Mouse (Mus musculus) heart, postnatal 0 days (tissue): ENCODE measurements around the gene Pzp. TPM values are rescaled to one million over a fixed set of nuclear protein-coding genes. Genes with fewer than 3 reads are reported as not detected.

ENCODE experiments used
- ATAC-seq: fragments of 200-750 bp; cut with Nextera tagmentation; 2 replicates; pipeline ENCODE4 v1.8.0; 2017; ENCODE audit warnings: low read depth, moderate number of reproducible peaks, moderate library complexity; ENCODE audit not compliant: insufficient read depth
- DNase-seq: peaks from one replicate; pipeline ENCODE4 v3.0.0-alpha.2; 2016; ENCODE audit warnings: low spot score
- H3K27ac ChIP-seq: fragments of 300-500 bp; sonication (generic); 2 replicates; pipeline ENCODE4 v1.5.1; 2014; ENCODE audit warnings: low read depth, mild to moderate bottlenecking
- H3K27me3 ChIP-seq: fragments of 300-500 bp; sonication (generic); 2 replicates; pipeline ENCODE4 v1.6.1; 2014; ENCODE audit warnings: low read length, mixed read lengths; ENCODE audit not compliant: control insufficient read depth, insufficient read depth
- H3K36me3 ChIP-seq: fragments of 300-500 bp; sonication (generic); replicated peaks from 2 replicates; pipeline ENCODE4 v1.6.1; 2014; ENCODE audit warnings: low read length, mixed read lengths; ENCODE audit not compliant: control insufficient read depth, insufficient read depth
- H3K4me1 ChIP-seq: fragments of 300-500 bp; sonication (generic); 2 replicates; pipeline ENCODE4 v1.6.1; 2014; ENCODE audit warnings: antibody characterized with exemption; ENCODE audit not compliant: control insufficient read depth, insufficient read depth
- H3K4me2 ChIP-seq: fragments of 300-500 bp; sonication (generic); 2 replicates; pipeline ENCODE4 v1.6.1; 2014; ENCODE audit warnings: low read depth, mild to moderate bottlenecking, low read length, moderate library complexity
- H3K4me3 ChIP-seq: fragments of 300-500 bp; sonication (generic); 2 replicates; pipeline ENCODE4 v1.5.1; 2014; ENCODE audit warnings: low read depth, low read length
- H3K9ac ChIP-seq: fragments of 300-500 bp; sonication (generic); replicated peaks from 2 replicates; pipeline ENCODE4 v1.6.1; 2014; ENCODE audit warnings: low read depth, low read length, mixed read lengths
- H3K9me3 ChIP-seq: fragments of 300-500 bp; sonication (generic); replicated peaks from 2 replicates; pipeline ENCODE4 v1.6.1; 2016; ENCODE audit warnings: low read length; ENCODE audit not compliant: control insufficient read depth
- CTCF ChIP-seq: IDR thresholded peaks from 2 replicates; pipeline ENCODE4 v1.5.1; 2016; ENCODE audit warnings: antibody characterized with exemption, control low read depth, low read depth
- EP300 ChIP-seq: IDR thresholded peaks from 2 replicates; pipeline ENCODE4 v1.6.1; 2016; ENCODE audit warnings: antibody characterized with exemption, low read depth
- WGBS: fragments of 180-500 bp; shearing (Covaris S2); extraction: QIAGEN DNeasy Blood & Tissue Kit; methylation state at CpG from one replicate; pipeline ENCODE4 v1.1.7; 2014; 5-methylcytosine and 5-hydroxymethylcytosine counted together
- polyA plus RNA-seq: library from polyadenylated mRNA; unstranded; fragments of >200 nt; fragmentation: Nextera tagmentation; extraction: Ambion mirVana; gene quantifications from 2 replicates; pipeline ENCODE4 v1.2.1, GENCODE M21; 2015
- total RNA-seq: library from RNA; depleted of rRNA; stranded (reverse); fragments of >200 nt; gene quantifications from 2 replicates; pipeline ENCODE4 v1.2.3, GENCODE M21; 2014; ENCODE audit warnings: low replicate concordance

Gene Pzp
- total and polyA plus RNA-seq, 2 experiments from 2014 or later: 0.27 to 1.00 TPM

- Histone ChIP-seq H3K4me3 (no peak overlapping the region), H3K4me1 (no peaks in the 10 kb centered on the region), H3K4me2 (no peak overlapping the region), H3K27me3 (no peaks in the 10 kb centered on the region), H3K9ac (no peak overlapping the region), H3K9me3 (no peaks in the 10 kb centered on the region), H3K36me3 (no peaks in the 10 kb centered on the region), H3K27ac (no peak overlapping the region)
- ATAC-seq (no peak), DNase-seq (no peak)
- 70% methylated on average over 13 of the region's 13 CpGs for WGBS
- TF ChIP-seq CTCF (no peak), EP300 (no peak)
Measured at GRCm38 (mm10) chr6:128543226-128543625, 16.7 kb upstream of the Pzp start.

- Histone ChIP-seq H3K36me3 (no peaks in the 10 kb centered on the region), H3K4me2 (no peak overlapping the region), H3K9me3 (no peaks in the 10 kb centered on the region), H3K27ac (no peak overlapping the region), H3K4me1 (no peaks in the 10 kb centered on the region), H3K27me3 (no peaks in the 10 kb centered on the region), H3K4me3 (no peak overlapping the region), H3K9ac (no peak overlapping the region)
- ATAC-seq: no peak
- 92% methylated on average over 2 of the region's 2 CpGs for WGBS
- TF ChIP-seq CTCF (no peak), EP300 (no peak)
- no peak for DNase-seq
Measured at GRCm38 (mm10) chr6:128535250-128535649, 8.7 kb upstream of the Pzp start.

GRCm38 (mm10) chr6:128533296-128533695 lies 6.8 kb upstream of the Pzp start:
- no peak overlapping the region for H3K4me2 ChIP-seq
- H3K9me3 ChIP-seq: no peaks in the 10 kb centered on the region
- H3K4me1 ChIP-seq: no peaks in the 10 kb centered on the region
- no peak for DNase-seq
- no peak for ATAC-seq
- no peaks in the 10 kb centered on the region for H3K36me3 ChIP-seq
- H3K27me3 ChIP-seq: no peaks in the 10 kb centered on the region
- H3K27ac ChIP-seq: no peak overlapping the region
- no peak for TF ChIP-seq EP300
- no peak for TF ChIP-seq CTCF
- H3K4me3 ChIP-seq: no peak overlapping the region
- no peak overlapping the region for H3K9ac ChIP-seq
- WGBS: 86% methylated on average over 6 of the region's 6 CpGs

GRCm38 (mm10) chr6:128532701-128533100 lies 6.2 kb upstream of the Pzp start:
- Histone ChIP-seq H3K27ac (no peak overlapping the region), H3K4me1 (no peaks in the 10 kb centered on the region), H3K4me3 (no peak overlapping the region), H3K9me3 (no peaks in the 10 kb centered on the region), H3K36me3 (no peaks in the 10 kb centered on the region), H3K27me3 (no peaks in the 10 kb centered on the region), H3K9ac (no peak overlapping the region), H3K4me2 (no peak overlapping the region)
- DNase-seq (no peak), ATAC-seq (no peak)
- 84% methylated on average over 9 of the region's 9 CpGs for WGBS
- TF ChIP-seq EP300: no peak
- TF ChIP-seq CTCF: no peak

- no peaks in the 10 kb centered on the region for H3K36me3 ChIP-seq
- no peaks in the 10 kb centered on the region for H3K9me3 ChIP-seq
- no peaks in the 10 kb centered on the region for H3K27me3 ChIP-seq
- DNase-seq (no peak), ATAC-seq (no peak)
- WGBS: 27% methylated on average over 4 of the region's 4 CpGs
- no peak overlapping the region for H3K4me3 ChIP-seq
- H3K4me2 ChIP-seq: no peak overlapping the region
- TF ChIP-seq CTCF (no peak), EP300 (no peak)
- H3K27ac ChIP-seq: no peak overlapping the region
- H3K4me1 ChIP-seq: no peaks in the 10 kb centered on the region
- H3K9ac ChIP-seq: no peak overlapping the region
Measured at GRCm38 (mm10) chr6:128528491-128528890, 2.0 kb upstream of the Pzp start.

GRCm38 (mm10) chr6:128527110-128527509 lies 590 bp upstream of the Pzp start:
- Histone ChIP-seq H3K4me2 (no peak overlapping the region), H3K4me3 (no peak overlapping the region), H3K27ac (no peak overlapping the region), H3K9ac (no peak overlapping the region), H3K36me3 (no peaks in the 10 kb centered on the region), H3K9me3 (no peaks in the 10 kb centered on the region), H3K4me1 (peaks cover 6% of the 10 kb centered on the region; the same call in 1 of the 2 replicates), H3K27me3 (no peaks in the 10 kb centered on the region)
- ATAC-seq (no peak), DNase-seq (no peak)
- TF ChIP-seq CTCF: no peak
- TF ChIP-seq EP300: no peak
- 60% methylated on average over 1 of the region's 1 CpGs for WGBS
